Mouse (Mus musculus) Patski (cell line): ENCODE results near the gene Rps27a. TPM values are rescaled to one million over a fixed set of nuclear protein-coding genes. Genes with fewer than 3 reads are reported as not detected.

ENCODE experiments used
- ATAC-seq: fragments of 100-300 bp; one replicate; pipeline ENCODE4 v1.8.0; 2021
- CTCF ChIA-PET: fragments of 350-600 bp; sonication (Branson Sonifier 250); formaldehyde crosslinking; loops from one replicate; lab custom pipeline; 2022; ENCODE audit warnings: inconsistent platforms; lab: Charles Lee
- POLR2A ChIA-PET: fragments of 350-600 bp; sonication (Branson Sonifier 250); formaldehyde crosslinking; loops from one replicate; lab custom pipeline; 2022; ENCODE audit warnings: antibody characterized with exemption, inconsistent platforms; lab: Charles Lee
- DNase-seq: peaks from one replicate; pipeline ENCODE4 v3.0.0-alpha.2; 2011; ENCODE audit warnings: low read depth, low spot score
- H3K27me3 ChIP-seq: fragments of 371-371 bp; one replicate; pipeline ENCODE4 v1.5.1; 2021
- CTCF ChIP-seq: fragments of 100-300 bp; IDR thresholded peaks from one replicate; pipeline ENCODE4 v1.5.1; 2021
- in situ Hi-C: fragments of 300-500 bp; cut with MboI; formaldehyde crosslinking; loops from 3 replicates; pipeline ENCODE4 v1.11.1; 2018; ENCODE audit warnings: low pct_unique_long_range_greater_than_20kb, mixed read lengths
- polyA plus RNA-seq: library from polyadenylated mRNA; unstranded; gene quantifications from one replicate; pipeline ENCODE4 v1.2.3, GENCODE M21; 2021

Gene Rps27a
- 545 TPM for polyA plus RNA-seq

DNA sequence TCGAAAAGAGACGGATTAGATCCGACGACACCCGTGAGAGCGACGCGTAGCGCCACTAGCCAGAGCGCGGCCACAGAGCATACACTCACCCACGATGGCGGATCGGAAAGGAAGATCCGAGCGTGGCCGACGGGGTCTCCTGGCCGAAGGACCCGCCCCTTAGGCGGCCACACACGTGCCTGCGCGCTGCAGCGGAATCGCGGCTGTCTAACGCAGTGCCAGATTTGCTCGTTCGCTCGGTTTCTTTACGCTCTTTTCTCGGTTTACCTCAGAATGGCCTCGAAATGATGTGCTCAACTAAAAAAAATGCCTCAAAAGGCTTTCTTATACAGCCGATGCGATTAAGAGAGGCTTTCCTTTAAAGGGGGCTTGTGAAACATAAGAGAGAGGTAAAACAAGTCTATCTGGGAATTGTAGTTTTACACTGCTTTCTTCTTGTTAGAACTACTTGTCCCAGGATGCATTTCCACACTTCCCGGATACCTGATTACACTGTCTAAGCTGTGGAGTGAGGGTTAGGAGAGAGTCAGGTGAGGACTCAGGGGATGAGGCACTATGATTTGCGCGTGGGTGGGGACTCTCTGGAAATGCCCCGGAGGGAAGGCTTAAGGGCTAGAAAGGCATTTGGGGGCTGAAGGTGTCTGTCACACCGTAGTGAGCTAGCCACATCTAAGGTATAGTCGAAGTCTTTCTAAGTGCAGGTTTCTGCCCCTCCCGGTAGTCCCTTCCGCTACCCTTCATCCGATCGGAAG, at the start of gene Rps27a, which contains the start of gene Clhc1:
TSS of gene Rps27a (minus strand) at position 358 of the 752 bp plus-strand sequence.
TSS of gene Clhc1 (plus strand) at position 199 of the 752 bp plus-strand sequence.
- H3K27me3 ChIP-seq, result no peaks in the 10 kb centered on the region
- DNase-seq, result peak; percentile 76
- TF ChIP-seq CTCF, result no peak
- POLR2A ChIA-PET, result interaction anchor here (0.6 to 1.3 kb wide), 4 partner anchors 10 to 316 kb away, joined by 4 to 5 read pairs (median 4); partner anchors contain the start of gene Rtn4
- in situ Hi-C loops, result loop anchor here (5.0 kb wide), 1 partner anchor 144 kb away; the partner anchor contains the start of gene Rtn4
- CTCF ChIA-PET, result interaction anchor here (1.1 kb wide), 1 partner anchor 16 kb away, joined by 4 read pairs; no protein-coding TSS in a partner anchor
- peak; percentile 99 for ATAC-seq

DNA sequence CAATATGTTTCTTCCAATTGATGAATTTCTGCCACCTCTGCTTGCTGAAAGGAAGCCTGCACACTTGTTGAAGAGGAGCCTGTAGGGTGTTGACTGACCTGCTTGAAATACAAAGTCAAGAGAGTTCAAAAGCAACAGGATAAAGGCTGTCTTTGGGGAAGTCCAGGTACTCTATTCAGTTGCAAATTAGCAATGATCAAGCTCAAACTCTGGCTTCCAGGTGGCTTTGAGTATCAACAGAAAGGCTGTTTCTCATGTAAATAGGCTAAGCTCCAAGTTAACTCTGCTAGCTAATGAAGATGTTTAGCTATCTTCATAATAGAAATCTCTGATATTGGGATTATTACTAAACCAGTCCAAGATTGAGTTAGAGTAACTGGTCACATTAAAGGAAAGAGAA, 49.2 kb upstream of the Rps27a start:
- ATAC-seq (no peak), DNase-seq (no peak)
- ChIA-PET CTCF (interaction anchor here (1.0 kb wide), 1 partner anchor 62 kb away, joined by 3 read pairs; no protein-coding TSS in a partner anchor), POLR2A (no interaction called here)
- H3K27me3 ChIP-seq, result peaks cover 6% of the 10 kb centered on the region
- in situ Hi-C loops, result no loop called here
- TF ChIP-seq CTCF, result no peak

DNA sequence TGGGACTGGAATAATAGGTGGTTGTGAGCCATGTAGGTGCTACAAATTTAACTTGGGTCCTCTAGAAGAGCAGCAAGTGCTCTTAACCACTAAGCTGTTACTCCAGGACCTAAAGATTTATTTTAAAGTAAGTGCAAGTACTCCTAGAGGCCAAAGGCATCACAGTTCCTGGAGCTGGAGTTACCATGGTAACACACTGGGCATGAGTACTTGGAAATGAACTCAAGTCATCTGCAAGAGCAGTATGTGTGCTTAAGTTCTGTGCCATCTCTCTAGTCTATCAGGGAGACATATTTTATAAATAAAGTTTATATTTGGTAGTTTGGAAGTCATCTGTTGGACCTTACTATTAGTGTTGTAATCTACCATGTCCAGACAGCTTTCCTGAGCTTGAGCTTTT, 47.3 kb upstream of the Rps27a start:
- no peak for ATAC-seq
- POLR2A ChIA-PET, result no interaction called here
- TF ChIP-seq CTCF, result no peak
- CTCF ChIA-PET, result interaction anchor here (1.6 to 1.8 kb wide), 2 partner anchors 10 to 34 kb away, joined by 3 to 4 read pairs; no protein-coding TSS in a partner anchor
- no peak for DNase-seq
- H3K27me3 ChIP-seq, result peaks cover 6% of the 10 kb centered on the region
- in situ Hi-C loops, result no loop called here

DNA sequence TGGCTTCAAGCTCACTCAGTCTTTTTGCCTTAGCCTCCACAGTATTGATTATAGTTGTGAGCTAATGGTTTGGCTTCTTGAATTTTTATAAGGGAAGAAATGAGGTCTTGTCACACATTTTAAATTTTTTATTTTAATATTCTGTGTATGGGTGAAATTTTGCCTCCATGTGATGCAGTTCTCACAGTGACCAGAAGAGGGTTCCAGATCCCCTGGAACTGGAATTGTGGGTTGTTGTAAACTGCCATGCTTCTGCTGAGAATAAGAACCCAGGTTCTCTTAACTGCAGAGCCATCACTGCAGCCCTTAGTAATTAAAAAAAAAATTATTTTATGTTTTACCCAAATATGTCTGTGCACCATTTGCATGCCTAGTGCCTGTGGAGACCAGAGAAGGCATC, 31.7 kb upstream of the Rps27a start:
- in situ Hi-C loops, result loop anchor here (10.0 kb wide), 2 partner anchors 115 to 305 kb away; partner anchors contain the start of gene Rtn4
- DNase-seq, result no peak
- H3K27me3 ChIP-seq, result no peaks in the 10 kb centered on the region
- CTCF ChIA-PET, result no interaction called here
- peak; percentile 80 for TF ChIP-seq CTCF
- ATAC-seq, result no peak
- POLR2A ChIA-PET, result no interaction called here

DNA sequence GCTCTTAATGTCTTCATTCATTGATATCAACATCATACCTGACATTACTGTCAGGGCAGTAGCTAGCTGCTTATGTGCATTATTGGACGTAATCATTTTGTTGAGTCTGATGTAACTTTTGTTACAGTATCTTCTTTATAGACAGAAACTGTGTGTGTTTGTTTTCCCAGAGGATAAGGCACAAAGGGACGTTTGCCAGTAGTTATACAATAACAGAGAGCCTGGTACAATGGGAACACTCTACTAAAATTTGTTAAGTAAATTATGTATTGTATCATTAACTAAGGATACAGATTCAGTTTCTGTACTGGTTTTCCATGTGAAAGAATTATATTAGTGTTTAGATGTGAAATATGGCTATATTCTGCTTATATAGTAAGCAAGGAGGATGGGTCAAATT, 24.7 kb upstream of the Rps27a start:
- H3K27me3 ChIP-seq, result no peaks in the 10 kb centered on the region
- in situ Hi-C loops, result loop anchor here (10.0 kb wide), 2 partner anchors 122 to 312 kb away; partner anchors contain the start of gene Rtn4
- ChIA-PET CTCF (no interaction called here), POLR2A (no interaction called here)
- ATAC-seq (no peak), DNase-seq (no peak)
- no peak for TF ChIP-seq CTCF

DNA sequence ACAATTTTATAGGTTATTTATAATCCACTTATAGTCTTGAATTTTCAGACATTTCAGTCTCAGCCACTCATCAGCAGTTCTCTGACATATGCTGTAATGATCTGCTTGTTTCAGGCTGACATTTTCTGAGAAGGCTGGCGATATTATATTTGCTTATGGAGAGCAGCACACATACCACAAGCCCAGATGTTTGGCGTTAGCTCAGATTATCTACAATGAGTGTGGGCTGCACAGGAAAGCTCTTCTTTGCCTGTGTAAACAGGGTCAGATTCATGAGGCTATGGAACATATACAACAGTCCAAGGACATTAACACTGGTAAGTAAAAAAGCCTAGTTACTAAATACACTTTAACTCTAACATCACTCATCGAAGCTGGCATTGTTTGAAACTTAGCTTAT, 23.6 kb upstream of the Rps27a start:
- in situ Hi-C loops, result loop anchor here (10.0 kb wide), 2 partner anchors 123 to 313 kb away; partner anchors contain the start of gene Rtn4
- H3K27me3 ChIP-seq, result no peaks in the 10 kb centered on the region
- ATAC-seq (no peak), DNase-seq (no peak)
- CTCF ChIA-PET, result no interaction called here
- TF ChIP-seq CTCF, result no peak
- POLR2A ChIA-PET, result no interaction called here

DNA sequence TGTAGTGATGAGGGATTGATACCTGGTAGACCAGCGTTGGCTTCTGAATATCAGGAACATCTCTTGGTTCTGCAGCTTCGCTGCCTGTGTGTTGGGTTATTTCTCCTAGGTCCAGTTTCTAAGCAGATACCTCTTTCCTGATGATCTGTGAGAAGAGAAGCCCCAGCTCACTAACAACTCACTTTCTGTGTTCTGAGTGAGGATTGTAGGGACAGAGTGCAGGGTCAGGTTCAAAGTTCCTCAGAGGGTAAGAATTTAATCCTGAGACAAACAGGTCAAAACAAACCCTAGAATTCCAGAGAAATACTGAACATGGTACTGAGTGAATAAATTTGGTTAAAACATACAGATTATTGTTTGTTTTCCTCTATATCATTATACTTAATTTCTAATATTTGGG, 15.5 kb upstream of the Rps27a start:
- in situ Hi-C loops, result no loop called here
- ChIA-PET CTCF (no interaction called here), POLR2A (interaction anchor here (0.6 kb wide), 1 partner anchor 19 kb away, joined by 3 read pairs; no protein-coding TSS in a partner anchor)
- ATAC-seq (no peak), DNase-seq (no peak)
- peaks cover 6% of the 10 kb centered on the region for H3K27me3 ChIP-seq
- no peak for TF ChIP-seq CTCF

DNA sequence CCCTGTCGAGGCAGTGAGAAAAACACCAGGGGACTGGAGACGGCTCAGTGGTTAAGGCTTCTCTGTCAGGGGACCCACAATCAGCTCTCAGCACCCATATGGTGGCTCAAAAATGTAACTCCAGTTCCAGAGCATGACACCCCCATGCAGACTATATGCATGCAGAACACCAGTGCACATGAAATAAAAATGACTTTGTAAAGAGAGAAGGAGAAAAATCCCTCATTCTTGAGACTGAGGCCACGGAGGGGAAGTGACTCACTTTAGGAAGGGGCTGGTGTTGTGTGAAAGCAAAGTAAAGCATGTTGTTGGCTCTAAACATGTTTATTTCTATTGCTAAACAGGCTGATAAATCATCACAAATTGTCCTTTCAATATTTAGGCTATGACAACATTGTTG, 13.1 kb upstream of the Rps27a start:
- ChIA-PET POLR2A (no interaction called here), CTCF (interaction anchor here (0.9 to 1.9 kb wide), 3 partner anchors 10 to 34 kb away, joined by 3 to 7 read pairs (median 3); no protein-coding TSS in a partner anchor)
- H3K27me3 ChIP-seq, result peaks cover 6% of the 10 kb centered on the region
- TF ChIP-seq CTCF, result no peak
- DNase-seq (no peak), ATAC-seq (no peak)
- in situ Hi-C loops, result no loop called here

DNA sequence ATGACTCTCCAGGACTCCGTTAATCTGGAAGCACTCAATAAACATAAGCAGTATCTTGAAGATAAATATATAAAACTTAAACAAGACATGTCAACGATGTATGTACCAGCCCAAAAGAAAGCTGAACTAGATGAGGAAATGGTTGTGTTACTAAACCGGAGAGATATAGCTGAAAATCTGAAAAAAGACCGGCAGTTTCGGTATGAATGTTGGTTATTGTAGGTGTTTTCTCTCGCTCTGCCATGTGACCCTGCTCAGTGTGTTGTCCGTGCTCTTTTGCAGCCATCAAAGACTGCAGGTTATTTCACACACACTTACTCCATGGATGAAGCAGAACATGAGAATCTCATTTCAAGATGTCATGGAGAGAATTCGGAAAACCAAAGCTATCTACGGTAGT, 12.5 kb upstream of the Rps27a start:
- ChIA-PET CTCF (interaction anchor here (0.9 to 1.9 kb wide), 4 partner anchors 9 to 35 kb away, joined by 3 to 7 read pairs (median 4); no protein-coding TSS in a partner anchor), POLR2A (no interaction called here)
- ATAC-seq (no peak), DNase-seq (no peak)
- peaks cover 6% of the 10 kb centered on the region for H3K27me3 ChIP-seq
- in situ Hi-C loops, result no loop called here
- no peak for TF ChIP-seq CTCF

DNA sequence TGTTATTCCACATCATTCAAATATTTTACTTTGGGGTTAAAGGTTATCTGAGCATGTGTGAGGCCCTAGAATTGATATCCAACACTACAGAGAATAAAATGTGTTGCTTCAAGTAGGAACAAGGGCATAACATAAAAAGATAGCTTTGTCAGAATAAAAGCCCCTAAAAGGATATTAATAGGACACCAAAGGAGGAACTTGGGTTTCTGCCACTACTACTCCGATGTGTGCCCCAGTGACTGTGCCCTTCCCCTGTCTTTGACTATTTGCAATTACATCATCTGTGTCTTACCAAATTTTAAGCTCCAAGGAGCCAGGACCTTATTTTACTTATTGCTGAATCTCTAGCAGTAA, 1.5 kb upstream of the Rps27a start:
- no peaks in the 10 kb centered on the region for H3K27me3 ChIP-seq
- ATAC-seq (no peak), DNase-seq (no peak)
- TF ChIP-seq CTCF, result no peak
- ChIA-PET CTCF (interaction anchor here (0.7 to 1.4 kb wide), 4 partner anchors 15 to 138 kb away, joined by 3 to 4 read pairs (median 4); no protein-coding TSS in a partner anchor), POLR2A (no interaction called here)
- in situ Hi-C loops, result loop anchor here (5.0 kb wide), 1 partner anchor 143 kb away; the partner anchor contains the start of gene Rtn4
